In genomic region chr17:12887021-12887775, GRCm38 (mm10) we compare ENCODE assay signal across 11 mouse cellular contexts. TPM values are rescaled to one million over a fixed set of nuclear protein-coding genes. Genes with fewer than 3 reads are reported as not detected.
A peak's percentile ranks its signal among the peaks of the same experiment; 100 is the strongest.
DNase-seq lines count a peak whose midpoint lies in the region; ATAC-seq and TF ChIP-seq lines count a peak whose summit lies in the region.
"Had no signal": no experiment of that assay in that cellular context is flagged by ENCODE, and none has a peak within 500 bp of the region (broad histone marks: within the 10 kb centered on the region; RNA-seq: fewer than 3 reads in every experiment).

No protein-coding gene starts in this region.

- no peak overlapping the region for H3K27ac ChIP-seq in intestine, postnatal 0 days (ENCODE audit: low read depth, low read length)
- H3K27ac ChIP-seq: hindbrain, embryonic 10.5 days had no signal

- H3K4me3 ChIP-seq in intestine, postnatal 0 days (ENCODE audit: low read depth, low read length): no peak overlapping the region
- H3K4me3 ChIP-seq: erythroblast, embryonic 14.5 days; hindbrain, embryonic 10.5 days had no signal

- no peak overlapping the region for H3K4me2 ChIP-seq in intestine, postnatal 0 days (replicated peaks; ENCODE audit: low read depth)

- WGBS in intestine, postnatal 0 days: 70% methylated on average over 15 of the region's 15 CpGs

- H3K4me1 ChIP-seq in intestine, postnatal 0 days (replicated peaks; ENCODE audit: control insufficient read depth, insufficient read depth, low read length): no peaks in the 10 kb centered on the region
- H3K4me1 ChIP-seq: hindbrain, embryonic 10.5 days had no signal

- ATAC-seq in intestine, postnatal 0 days: 0 out of 2 replicates have a peak, but pooled peaks have one; percentile 4

- H3K9me3 ChIP-seq in intestine, postnatal 0 days (ENCODE audit: control insufficient read depth): no peaks in the 10 kb centered on the region
- H3K9me3 ChIP-seq: hindbrain, embryonic 10.5 days had no signal

- no peaks in the 10 kb centered on the region for H3K27me3 ChIP-seq in intestine, postnatal 0 days (replicated peaks; ENCODE audit: control insufficient read depth, insufficient read depth, low read length)

- peak; percentile 37 for DNase-seq in kidney, postnatal 10 days
- DNase-seq in kidney, adult 9 months: no peak
- peak; percentile 92 for DNase-seq in adipocyte (ENCODE audit: low spot score)
- peak; percentile 43 for DNase-seq in fibroblast of lung, adult 2 months (ENCODE audit: low read depth)
- DNase-seq in right cerebral cortex, adult 2 months (ENCODE audit: low spot score in 2 of 2): no peak
- no peak for DNase-seq in spleen, adult 12 weeks (ENCODE audit: low spot score)
- DNase-seq: cerebellum, postnatal 36 days; liver had no signal

- TF ChIP-seq CTCF in intestine, postnatal 0 days (IDR thresholded peaks at IDR 0.05; ENCODE audit: low read depth): no peak

- peaks cover 12% of the 10 kb centered on the region; the same call in 1 of the 2 replicates for H3K36me3 ChIP-seq in intestine, postnatal 0 days (ENCODE audit: control insufficient read depth, insufficient read depth)

- H3K9ac ChIP-seq in intestine, postnatal 0 days (ENCODE audit: low read depth, low read length): no peak overlapping the region

RNA-seq across cellular contexts. Expression of gene Mrgprh, which starts 11.4 kb away (rescaled TPM):
- polyA plus RNA-seq in intestine, postnatal 0 days (2015; fragmentation: Nextera tagmentation; extraction: Ambion mirVana): not detected in 2 replicates
- polyA plus RNA-seq: erythroblast, embryonic 14.5 days; hindbrain, embryonic 10.5 days had no signal

RNA-seq across cellular contexts. Expression of gene Mas1, which starts 19.3 kb away (rescaled TPM):
- polyA plus RNA-seq in intestine, postnatal 0 days (2015; fragmentation: Nextera tagmentation; extraction: Ambion mirVana): 0.10 and 0.16 TPM in 2 replicates
- polyA plus RNA-seq: erythroblast, embryonic 14.5 days had no signal

RNA-seq across cellular contexts. Expression of gene Pnldc1, which starts 22.8 kb away (rescaled TPM):
- 0.48 and 0.54 TPM in 2 replicates for polyA plus RNA-seq in intestine, postnatal 0 days (2015; fragmentation: Nextera tagmentation; extraction: Ambion mirVana)

RNA-seq across cellular contexts. Expression of gene Tcp1, which starts 28.3 kb away (rescaled TPM):
- 143 and 144 TPM in 2 replicates for polyA plus RNA-seq in intestine, postnatal 0 days (2015; fragmentation: Nextera tagmentation; extraction: Ambion mirVana)

RNA-seq across cellular contexts. Expression of gene Mrpl18, which starts 28.9 kb away (rescaled TPM):
- polyA plus RNA-seq in intestine, postnatal 0 days (2015; fragmentation: Nextera tagmentation; extraction: Ambion mirVana): 112 and 121 TPM in 2 replicates

Comparison
In these comparisons a context has a peak if more than half of its experiments do, and no peak if none do; other contexts are left out.
1. DNase-seq: peak in kidney, postnatal 10 days (single experiment), adipocyte (single experiment) and fibroblast of lung, adult 2 months (single experiment); none in kidney, adult 9 months (single experiment), right cerebral cortex, adult 2 months (0 of 2) and spleen, adult 12 weeks (single experiment).